Mouse (Mus musculus) midbrain, embryonic 16.5 days (tissue): ENCODE measurements around the gene Cpeb1. TPM values are rescaled to one million over a fixed set of nuclear protein-coding genes. Genes with fewer than 3 reads are reported as not detected.

Experiments
- ATAC-seq: fragments of 200-750 bp; cut with Nextera tagmentation; 2 replicates; pipeline ENCODE4 v1.8.0; 2017; ENCODE audit warnings: moderate TSS enrichment
- H3K27ac ChIP-seq: fragments of 300-500 bp; sonication (generic); 2 replicates; pipeline ENCODE4 v1.5.1; 2014; ENCODE audit warnings: mild to moderate bottlenecking, low read length, mixed read lengths
- H3K27me3 ChIP-seq: fragments of 300-500 bp; sonication (generic); 2 replicates; pipeline ENCODE4 v1.6.1; 2014; ENCODE audit warnings: low read depth, low read length, mixed read lengths; ENCODE audit not compliant: control insufficient read depth, insufficient read depth
- H3K36me3 ChIP-seq: fragments of 300-500 bp; sonication (generic); 2 replicates; pipeline ENCODE4 v1.6.1; 2014; ENCODE audit warnings: mild to moderate bottlenecking, low read length, moderate library complexity, mixed read lengths; ENCODE audit not compliant: control insufficient read depth, insufficient read depth
- H3K4me1 ChIP-seq: fragments of 300-500 bp; sonication (generic); 2 replicates; pipeline ENCODE4 v1.6.1; 2014; ENCODE audit warnings: mild to moderate bottlenecking, low read length, mixed read lengths; ENCODE audit not compliant: control insufficient read depth, insufficient read depth
- H3K4me2 ChIP-seq: fragments of 300-500 bp; sonication (generic); 2 replicates; pipeline ENCODE4 v1.6.1; 2014; ENCODE audit warnings: mild to moderate bottlenecking, low read length, mixed read lengths
- H3K4me3 ChIP-seq: fragments of 300-500 bp; sonication (generic); 2 replicates; pipeline ENCODE4 v1.5.1; 2014; ENCODE audit warnings: low read depth, mild to moderate bottlenecking, low read length, moderate library complexity, mixed read lengths
- H3K9ac ChIP-seq: fragments of 300-500 bp; sonication (generic); 2 replicates; pipeline ENCODE4 v1.6.1; 2014; ENCODE audit warnings: low read depth, low read length, mixed read lengths
- H3K9me3 ChIP-seq: fragments of 300-500 bp; sonication (generic); replicated peaks from 2 replicates; pipeline ENCODE4 v1.6.1; 2014; ENCODE audit warnings: mild to moderate bottlenecking, low read length, mixed read lengths; ENCODE audit not compliant: control insufficient read depth, poor library complexity, severe bottlenecking
- WGBS: fragments of 180-500 bp; shearing (Covaris S2); extraction: QIAGEN DNeasy Blood & Tissue Kit; methylation state at CpG from one replicate; pipeline ENCODE4 v1.1.7; 2014; 5-methylcytosine and 5-hydroxymethylcytosine counted together
- polyA plus RNA-seq: library from polyadenylated mRNA; unstranded; fragments of >200 nt; fragmentation: Nextera tagmentation; extraction: Ambion mirVana; gene quantifications from 2 replicates; pipeline ENCODE4 v1.2.1, GENCODE M21; 2015

The Cpeb1 gene
- polyA plus RNA-seq, 1 experiment from 2014 or later = 6.6 TPM

GRCm38 (mm10) chr7:81398957-81399356 is 56.3 kb downstream of the Cpeb1 start:
- Histone ChIP-seq H3K36me3 (no peaks in the 10 kb centered on the region), H3K4me1 (no peaks in the 10 kb centered on the region), H3K9ac (no peak overlapping the region), H3K27ac (no peak overlapping the region), H3K9me3 (no peaks in the 10 kb centered on the region), H3K4me3 (no peak overlapping the region), H3K27me3 (no peaks in the 10 kb centered on the region), H3K4me2 (no peak overlapping the region)
- no peak for ATAC-seq
- 47% methylated on average over 2 of the region's 2 CpGs for WGBS

GRCm38 (mm10) chr7:81379363-81379762 is 75.9 kb downstream of the Cpeb1 start:
- Histone ChIP-seq H3K9ac (no peak overlapping the region), H3K4me3 (no peak overlapping the region), H3K4me1 (no peaks in the 10 kb centered on the region), H3K9me3 (no peaks in the 10 kb centered on the region), H3K36me3 (no peaks in the 10 kb centered on the region), H3K27ac (no peak overlapping the region), H3K4me2 (no peak overlapping the region), H3K27me3 (no peaks in the 10 kb centered on the region)
- no peak for ATAC-seq
- 80% methylated on average over 1 of the region's 1 CpGs for WGBS

- Histone ChIP-seq H3K27me3 (no peaks in the 10 kb centered on the region), H3K4me2 (peak overlapping the region; percentile 74), H3K27ac (no peak overlapping the region), H3K9me3 (no peaks in the 10 kb centered on the region), H3K36me3 (no peaks in the 10 kb centered on the region), H3K4me3 (peak overlapping the region; percentile 27), H3K4me1 (0 out of 2 replicates have a peak, but pooled peaks cover 3% of the 10 kb centered on the region), H3K9ac (peak overlapping the region; percentile 59)
- 4% methylated on average over 13 of the region's 13 CpGs for WGBS
- ATAC-seq = peak; percentile 95
These were observed 82.8 kb downstream of the Cpeb1 start for GRCm38 (mm10) chr7:81372337-81372920.

- Histone ChIP-seq H3K4me1 (0 out of 2 replicates have a peak, but pooled peaks cover 3% of the 10 kb centered on the region), H3K4me2 (peak overlapping the region; percentile 74), H3K4me3 (peak overlapping the region; percentile 27; the same call in 1 of the 2 replicates), H3K9ac (peak overlapping the region; percentile 59; the same call in 1 of the 2 replicates), H3K27me3 (no peaks in the 10 kb centered on the region), H3K9me3 (no peaks in the 10 kb centered on the region), H3K36me3 (no peaks in the 10 kb centered on the region), H3K27ac (no peak overlapping the region)
- WGBS = 13% methylated on average over 5 of the region's 5 CpGs
- peak; percentile 83 for ATAC-seq
These were observed 83.5 kb downstream of the Cpeb1 start for GRCm38 (mm10) chr7:81371811-81372210.

GRCm38 (mm10) chr7:81369724-81370123 is 85.5 kb downstream of the Cpeb1 start:
- no peak overlapping the region for H3K4me3 ChIP-seq

GRCm38 (mm10) chr7:81367946-81368345 is 87.3 kb downstream of the Cpeb1 start:
- no peak overlapping the region for H3K4me2 ChIP-seq
- WGBS = 78% methylated on average over 3 of the region's 3 CpGs
- H3K9me3 ChIP-seq = no peaks in the 10 kb centered on the region
- no peaks in the 10 kb centered on the region for H3K36me3 ChIP-seq
- no peaks in the 10 kb centered on the region for H3K27me3 ChIP-seq
- no peak for ATAC-seq
- H3K9ac ChIP-seq = no peak overlapping the region
- no peak overlapping the region for H3K27ac ChIP-seq
- no peak overlapping the region for H3K4me3 ChIP-seq
- 0 out of 2 replicates have a peak, but pooled peaks cover 3% of the 10 kb centered on the region for H3K4me1 ChIP-seq

More at GRCm38 (mm10) chr7:81369724-81370123, 85.5 kb downstream of the Cpeb1 start:
- H3K36me3 ChIP-seq = no peaks in the 10 kb centered on the region
- H3K9me3 ChIP-seq = no peaks in the 10 kb centered on the region
- no peak overlapping the region for H3K4me2 ChIP-seq
- no peak overlapping the region for H3K9ac ChIP-seq
- no peak overlapping the region for H3K27ac ChIP-seq
- 73% methylated on average over 3 of the region's 3 CpGs for WGBS
- no peak for ATAC-seq
- H3K4me1 ChIP-seq = 0 out of 2 replicates have a peak, but pooled peaks cover 3% of the 10 kb centered on the region
- no peaks in the 10 kb centered on the region for H3K27me3 ChIP-seq

- Histone ChIP-seq H3K4me2 (no peak overlapping the region), H3K27me3 (no peaks in the 10 kb centered on the region), H3K4me1 (no peaks in the 10 kb centered on the region), H3K27ac (no peak overlapping the region), H3K4me3 (no peak overlapping the region), H3K9ac (no peak overlapping the region), H3K36me3 (no peaks in the 10 kb centered on the region), H3K9me3 (no peaks in the 10 kb centered on the region)
- 88% methylated on average over 7 of the region's 7 CpGs for WGBS
- no peak for ATAC-seq
These were observed 98.3 kb downstream of the Cpeb1 start for GRCm38 (mm10) chr7:81356975-81357374.

GRCm38 (mm10) chr7:81356360-81356759 is 98.9 kb downstream of the Cpeb1 start:
- Histone ChIP-seq H3K4me3 (no peak overlapping the region), H3K36me3 (no peaks in the 10 kb centered on the region), H3K4me1 (no peaks in the 10 kb centered on the region), H3K9me3 (no peaks in the 10 kb centered on the region), H3K27me3 (no peaks in the 10 kb centered on the region), H3K27ac (no peak overlapping the region), H3K4me2 (no peak overlapping the region), H3K9ac (no peak overlapping the region)
- ATAC-seq = no peak
- 91% methylated on average over 1 of the region's 1 CpGs for WGBS

- WGBS = 90% methylated on average over 7 of the region's 7 CpGs
- Histone ChIP-seq H3K36me3 (no peaks in the 10 kb centered on the region), H3K9ac (no peak overlapping the region), H3K27me3 (no peaks in the 10 kb centered on the region; the same call in 1 of the 2 replicates), H3K27ac (no peak overlapping the region), H3K9me3 (no peaks in the 10 kb centered on the region), H3K4me3 (no peak overlapping the region), H3K4me1 (no peaks in the 10 kb centered on the region), H3K4me2 (no peak overlapping the region)
- no peak for ATAC-seq
These were observed 99.5 kb downstream of the Cpeb1 start for GRCm38 (mm10) chr7:81355746-81356145.
